Mouse (Mus musculus) CD4-positive, CD25-positive, alpha-beta regulatory T cell, adult 4 months (primary cell): ENCODE results near the gene Gm9758. TPM values are rescaled to one million over a fixed set of nuclear protein-coding genes. Genes with fewer than 3 reads are reported as not detected.
"Not testable (repeated sequence)": the region's sequence is repeated elsewhere in the genome, so short reads cannot be mapped to it uniquely, and the experiment has no call there.

Experiments
- ATAC-seq: one replicate; pipeline ENCODE4 v1.8.0; 2017
- polyA plus RNA-seq, 2 experiments: library from polyadenylated mRNA; unstranded; fragments of 100-300 nt; shearing (Covaris generic); gene quantifications; one replicate each; pipeline ENCODE4 v1.2.1; 2017

Gm9758 gene
- polyA plus RNA-seq = not detected

DNA sequence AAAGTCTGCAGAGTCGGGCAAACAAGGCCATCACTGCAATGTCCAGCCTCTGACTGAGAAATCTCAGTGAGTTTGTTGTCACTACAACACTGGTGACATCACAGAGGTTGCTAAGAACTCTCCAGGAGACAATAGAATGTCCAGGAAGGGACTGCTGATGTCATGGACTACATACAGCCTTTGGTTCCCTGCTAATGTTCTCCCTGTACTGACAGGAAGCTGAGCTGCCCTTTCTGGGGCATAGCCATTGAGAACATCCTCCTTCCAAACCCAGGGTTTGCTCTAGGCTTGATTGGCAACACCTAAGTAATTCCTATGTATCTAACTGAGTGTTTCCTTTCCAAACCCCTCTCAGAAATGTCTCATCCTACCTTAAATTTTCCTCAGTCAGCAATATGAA lies at the start of gene Gm9758:
Gene Gm9758, minus strand, starts transcription at position 101 of the 400 bp plus-strand sequence.
- ATAC-seq = not testable (repeated sequence)

DNA sequence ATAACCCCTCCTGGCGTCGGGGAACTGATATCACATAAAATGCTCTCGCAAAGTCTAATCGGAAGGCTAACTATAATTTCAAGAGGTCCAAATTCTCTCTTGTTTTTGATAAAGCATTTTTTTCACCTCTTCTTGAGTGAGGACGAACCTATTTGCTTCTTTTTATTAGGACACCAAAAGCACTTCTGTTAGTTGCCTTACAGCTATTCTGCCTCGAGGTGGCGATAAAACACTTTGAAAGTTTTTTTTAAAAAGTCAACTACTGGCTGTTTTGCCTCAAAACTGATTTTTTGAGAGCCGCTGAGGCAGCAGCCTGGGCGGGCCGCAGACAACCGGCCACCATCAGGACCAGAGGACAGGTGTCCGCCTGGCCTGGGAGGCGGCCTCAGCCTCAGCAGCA lies 49.1 kb upstream of the Gm9758 start:
- ATAC-seq = not testable (repeated sequence)

DNA sequence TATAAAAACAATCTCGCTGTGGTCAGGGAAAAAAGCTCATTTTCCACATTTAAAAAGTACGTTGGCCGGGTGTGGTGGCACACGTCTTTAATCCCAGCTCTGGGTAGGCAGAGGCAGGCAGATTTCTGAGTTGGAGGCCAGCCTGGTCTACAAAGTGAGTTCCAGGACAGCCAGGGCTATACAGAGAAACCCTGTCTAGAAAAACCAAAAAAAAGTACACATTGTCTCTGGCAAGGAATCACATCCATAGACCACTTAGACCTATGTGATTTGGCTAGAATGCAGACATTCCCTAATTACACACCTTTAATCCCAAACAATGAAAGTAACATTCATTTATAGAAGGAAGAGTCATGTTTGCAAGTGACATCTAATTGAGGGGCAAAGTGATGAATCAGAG lies 46.8 kb upstream of the Gm9758 start:
- ATAC-seq = not testable (repeated sequence)

DNA sequence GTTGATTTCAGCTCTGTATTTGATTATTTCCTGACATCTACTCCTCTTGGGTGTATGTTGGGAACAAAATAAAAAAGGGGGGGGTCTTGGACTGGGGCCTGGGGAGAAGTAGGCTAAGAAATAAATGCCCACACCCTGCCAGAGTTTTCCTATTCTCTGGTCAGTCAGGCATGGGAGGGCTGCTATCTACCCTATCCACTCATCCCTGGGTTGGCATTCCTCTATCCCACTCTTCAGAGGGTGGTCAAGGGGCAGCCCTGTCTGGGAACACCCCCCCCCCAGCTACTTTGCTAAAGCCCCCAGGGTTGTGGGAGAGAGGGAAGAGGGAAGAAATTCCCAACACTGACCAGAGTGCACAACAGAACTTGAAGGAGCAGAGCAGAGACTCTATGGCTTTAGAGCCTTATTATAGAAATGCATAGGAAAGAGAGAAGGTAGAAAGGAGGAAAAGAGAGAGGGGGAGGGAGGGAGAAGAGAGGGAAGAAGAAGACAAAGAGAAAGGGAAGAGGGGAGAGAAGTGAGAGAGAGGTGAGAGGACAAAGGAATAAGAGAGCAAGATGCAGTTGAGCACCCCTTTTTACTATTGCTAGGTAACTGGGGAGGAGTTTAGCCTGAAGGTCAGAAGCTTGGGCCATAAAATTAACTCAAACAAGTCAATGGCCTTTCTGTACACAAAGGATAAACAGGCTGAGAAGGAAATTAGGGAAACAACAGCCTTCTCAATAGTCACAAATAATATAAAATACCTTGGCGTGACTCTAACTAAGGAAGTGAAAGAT lies 41.4 kb upstream of the Gm9758 start:
- not testable (repeated sequence) for ATAC-seq

DNA sequence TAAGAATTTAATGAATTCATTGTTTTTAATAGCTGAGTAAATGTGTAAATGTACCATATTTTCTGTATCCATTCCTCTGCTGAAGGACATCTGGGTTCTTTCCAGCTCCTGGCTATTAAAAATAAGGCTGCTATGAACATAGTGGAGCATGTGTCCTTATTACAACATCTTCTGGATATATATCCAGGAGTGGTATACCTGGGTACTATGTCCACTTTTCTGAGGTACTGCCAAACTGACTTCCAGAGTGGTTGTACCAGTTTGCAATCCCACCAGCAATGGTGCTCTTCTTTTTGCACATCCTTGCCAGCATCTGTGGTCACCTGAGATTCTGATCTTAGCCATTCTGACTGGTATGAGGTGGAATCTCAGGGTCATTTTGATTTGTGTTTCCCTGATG lies 38.9 kb upstream of the Gm9758 start:
- ATAC-seq = not testable (repeated sequence)

DNA sequence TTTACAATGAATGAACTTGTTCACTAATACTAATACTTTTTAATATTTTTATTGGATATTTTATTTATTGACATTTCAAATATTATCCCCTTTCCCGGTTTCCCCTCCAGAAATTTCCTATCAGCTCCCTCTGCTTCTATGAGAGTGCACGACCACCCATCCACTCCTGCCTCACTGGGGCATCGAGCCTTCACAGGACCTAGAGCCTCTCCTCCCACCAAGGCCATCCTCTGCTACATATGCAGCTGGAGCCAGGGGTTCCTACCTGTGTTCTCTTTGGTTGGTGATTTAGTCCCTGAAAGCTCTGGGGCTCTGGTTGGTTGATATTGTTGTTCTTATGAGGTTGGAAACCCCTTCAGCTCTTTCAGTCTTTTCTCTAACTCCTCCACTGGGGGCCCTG lies 38.0 kb upstream of the Gm9758 start:
- not testable (repeated sequence) for ATAC-seq

DNA sequence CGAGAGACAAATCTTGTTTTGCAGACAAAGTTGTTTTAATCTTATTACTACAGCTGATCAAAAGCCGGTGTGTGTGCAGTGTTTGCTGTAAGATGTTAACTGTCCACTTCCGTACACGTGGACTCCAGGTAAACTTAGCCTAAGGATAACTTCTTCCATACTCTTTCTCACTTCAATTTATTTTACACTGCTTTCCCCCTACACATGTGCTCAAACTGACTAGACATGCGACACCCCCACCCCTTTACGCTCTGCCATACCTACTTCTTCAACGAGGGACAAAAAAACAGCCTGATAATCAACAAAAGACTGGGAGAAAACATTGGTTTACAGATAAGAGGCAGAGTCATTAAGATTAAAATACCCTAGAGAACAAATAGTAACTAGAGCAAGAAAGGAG lies 37.1 kb upstream of the Gm9758 start:
- ATAC-seq = not testable (repeated sequence)

DNA sequence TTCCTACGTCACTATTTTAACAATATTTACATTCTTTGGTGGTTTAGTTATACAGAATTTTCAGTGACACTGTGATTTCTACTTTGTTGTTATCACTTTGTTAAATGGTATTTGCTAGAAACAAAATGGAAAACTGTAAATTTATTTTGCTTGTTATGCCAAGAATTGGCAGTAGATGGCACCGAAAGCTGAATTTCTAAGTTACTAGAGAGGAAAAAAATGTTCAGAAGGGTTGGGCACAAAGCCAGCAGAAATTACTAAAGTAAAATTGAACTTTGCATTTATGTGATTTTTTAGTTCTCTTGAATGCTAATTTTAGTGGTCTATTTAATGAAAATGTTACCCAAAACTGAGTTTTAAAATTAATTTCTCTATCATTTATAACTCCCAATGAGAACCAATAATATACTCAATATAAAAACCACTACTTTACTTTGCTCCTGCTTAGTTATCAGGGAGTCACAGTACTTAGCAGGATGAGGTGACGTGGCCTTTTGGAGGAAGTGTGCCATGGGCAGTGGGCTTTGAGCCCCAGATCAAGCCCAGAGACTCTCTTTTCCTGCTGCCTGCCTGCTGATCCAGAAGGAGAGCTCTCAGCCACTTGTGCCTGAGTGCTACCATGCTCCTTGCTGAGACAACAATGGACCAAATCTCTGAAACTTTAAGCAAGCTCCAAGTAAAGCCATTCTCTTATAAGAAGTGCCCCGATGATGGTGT lies 32.9 kb upstream of the Gm9758 start:
- not testable (repeated sequence) for ATAC-seq

DNA sequence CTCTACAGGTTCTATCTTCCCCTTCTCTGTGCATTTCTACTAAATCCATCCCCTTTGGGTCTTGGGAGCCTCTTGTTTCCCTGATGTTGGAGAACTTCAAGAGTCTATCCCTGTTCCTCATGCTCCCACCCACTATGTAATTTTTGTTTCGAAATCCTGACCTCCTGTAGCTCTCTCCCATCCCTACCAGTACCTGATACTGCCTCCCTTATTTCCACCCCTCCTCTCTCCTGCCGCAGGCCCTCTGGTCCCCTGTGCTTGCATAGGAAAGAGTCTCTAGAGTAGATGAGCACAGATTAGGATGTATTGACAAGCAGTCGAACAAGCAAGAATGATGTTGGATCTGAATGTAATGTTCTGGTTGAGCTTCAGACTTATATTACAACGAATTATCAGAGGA lies 30.8 kb upstream of the Gm9758 start:
- not testable (repeated sequence) for ATAC-seq

DNA sequence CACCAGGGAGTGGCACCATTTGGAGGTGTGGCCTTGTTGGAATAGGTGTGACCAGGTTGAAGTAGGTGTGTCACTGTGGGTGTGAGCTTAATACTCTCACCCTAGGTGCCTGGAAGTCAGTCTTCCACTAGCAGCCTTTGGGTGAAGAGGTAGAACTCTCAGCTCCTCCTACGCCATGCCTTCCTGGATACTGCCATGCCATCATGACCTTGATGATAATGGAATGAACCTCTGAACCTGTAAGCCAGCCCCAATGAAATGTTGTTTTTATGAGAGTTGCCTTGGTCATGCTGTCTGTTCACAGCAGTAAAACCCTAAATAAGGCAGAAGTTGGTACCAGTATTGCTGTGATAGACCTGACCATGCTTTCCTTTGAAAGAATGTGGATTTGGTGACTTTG lies 26.3 kb upstream of the Gm9758 start:
- not testable (repeated sequence) for ATAC-seq

DNA sequence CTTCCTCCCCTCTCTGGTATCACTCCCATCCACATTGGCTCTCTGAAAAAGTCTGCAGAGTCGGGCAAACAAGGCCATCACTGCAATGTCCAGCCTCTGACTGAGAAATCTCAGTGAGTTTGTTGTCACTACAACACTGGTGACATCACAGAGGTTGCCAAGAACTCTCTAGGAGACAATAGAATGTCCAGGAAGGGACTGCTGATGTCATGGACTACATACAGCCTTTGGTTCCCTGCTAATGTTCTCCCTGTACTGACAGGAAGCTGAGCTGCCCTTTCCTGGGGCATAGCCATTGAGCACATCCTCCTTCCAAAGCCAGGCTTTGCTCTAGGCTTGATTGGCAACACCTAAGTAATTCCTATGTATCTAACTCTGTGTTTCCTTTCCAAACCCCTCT lies 23.6 kb upstream of the Gm9758 start, which contains the start of gene Speer4e:
Gene Speer4e, minus strand, starts transcription at position 101 of the 400 bp plus-strand sequence.
- ATAC-seq = not testable (repeated sequence)

DNA sequence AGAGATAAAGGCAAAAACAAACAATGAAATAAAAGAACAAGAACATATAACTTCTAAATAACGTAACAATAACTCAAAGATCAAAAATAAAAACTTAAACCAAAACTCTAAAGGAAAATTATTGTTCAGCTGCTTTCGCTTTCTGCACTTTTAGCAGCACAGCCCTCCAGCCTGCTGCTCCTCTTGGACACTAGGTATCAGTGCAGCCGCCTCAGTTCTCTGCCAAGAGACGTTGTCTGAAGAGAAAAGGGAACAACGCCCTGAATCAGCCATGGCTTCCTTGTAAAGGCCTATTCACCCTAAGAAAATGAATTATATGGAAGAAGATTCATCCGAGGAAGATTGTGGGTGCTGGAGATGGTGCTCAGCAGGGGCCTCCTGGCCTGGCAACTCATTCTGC lies 19.0 kb upstream of the Gm9758 start:
- ATAC-seq = not testable (repeated sequence)

DNA sequence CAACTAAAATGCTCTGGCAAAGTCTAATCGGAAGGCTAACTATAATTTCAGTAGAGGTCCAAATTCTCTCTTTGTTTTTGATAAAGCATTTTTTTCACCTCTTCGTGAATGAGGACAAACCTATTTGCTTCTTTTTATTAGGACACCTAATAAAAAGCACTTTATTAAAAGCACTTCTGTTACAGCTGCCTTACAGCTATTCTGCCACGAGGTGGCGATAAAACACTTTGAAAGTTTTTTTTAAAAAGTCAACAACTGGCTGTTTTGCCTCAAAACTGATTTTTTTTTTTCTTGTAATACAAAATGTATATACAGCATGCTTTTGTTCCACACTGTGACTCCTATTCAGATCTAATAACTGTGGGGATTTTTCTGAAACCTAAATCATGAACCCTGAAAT lies 12.3 kb upstream of the Gm9758 start:
- not testable (repeated sequence) for ATAC-seq

DNA sequence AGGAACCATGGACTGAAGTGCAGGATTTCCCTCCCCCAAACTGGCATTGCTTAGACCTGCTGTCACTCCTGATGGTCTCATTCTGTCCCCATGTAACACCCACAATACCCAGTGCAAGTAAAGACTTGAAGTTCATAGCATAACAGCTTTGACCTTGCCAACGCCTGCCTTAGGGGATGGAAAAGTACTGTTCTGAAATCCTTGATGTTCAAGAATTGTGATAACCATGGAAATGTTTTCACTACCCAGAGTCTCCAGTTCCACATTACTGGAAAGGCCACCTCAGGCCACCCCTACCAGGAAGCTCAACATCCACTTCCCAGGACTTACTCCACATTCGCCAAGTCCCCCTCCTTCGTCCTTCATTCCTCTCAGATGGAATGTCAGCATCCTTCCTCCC lies 338 bp downstream of the Gm9758 start:
- ATAC-seq = not testable (repeated sequence)

DNA sequence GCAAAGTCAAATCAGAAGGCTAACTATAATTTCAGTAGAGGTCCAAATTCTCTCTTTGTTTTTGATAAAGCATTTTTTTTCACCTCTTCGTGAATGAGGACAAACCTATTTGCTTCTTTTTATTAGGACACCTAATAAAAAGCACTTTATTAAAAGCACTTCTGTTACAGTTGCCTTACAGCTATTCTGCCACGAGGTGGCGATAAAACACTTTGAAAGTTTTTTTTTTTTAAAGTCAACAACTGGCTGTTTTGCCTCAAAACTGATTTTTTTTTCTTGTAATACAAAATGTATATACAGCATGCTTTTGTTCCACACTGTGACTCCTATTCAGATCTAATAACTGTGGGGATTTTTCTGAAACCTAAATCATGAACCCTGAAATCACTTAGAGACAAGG lies 11.2 kb downstream of the Gm9758 start:
- ATAC-seq = not testable (repeated sequence)

DNA sequence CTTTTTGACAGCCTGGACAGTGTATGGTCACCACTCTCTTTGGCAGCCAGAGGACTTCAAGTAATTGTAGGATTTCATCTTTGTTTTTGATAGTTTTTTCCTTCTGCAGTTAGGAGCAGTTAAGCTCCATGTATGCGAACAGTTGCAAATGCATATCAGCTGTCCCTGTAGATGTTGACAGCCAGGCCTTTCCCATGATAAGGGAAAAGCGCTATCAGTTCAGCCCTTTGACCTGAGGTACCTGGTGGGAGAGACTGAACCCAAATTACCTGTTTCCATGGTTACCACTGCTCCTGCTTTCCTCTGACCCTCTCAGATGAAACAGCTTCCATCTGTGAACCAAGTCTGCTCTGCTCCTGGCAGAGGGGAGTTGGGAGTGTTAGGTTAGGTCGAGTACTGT lies 22.5 kb downstream of the Gm9758 start:
- no peak for ATAC-seq

DNA sequence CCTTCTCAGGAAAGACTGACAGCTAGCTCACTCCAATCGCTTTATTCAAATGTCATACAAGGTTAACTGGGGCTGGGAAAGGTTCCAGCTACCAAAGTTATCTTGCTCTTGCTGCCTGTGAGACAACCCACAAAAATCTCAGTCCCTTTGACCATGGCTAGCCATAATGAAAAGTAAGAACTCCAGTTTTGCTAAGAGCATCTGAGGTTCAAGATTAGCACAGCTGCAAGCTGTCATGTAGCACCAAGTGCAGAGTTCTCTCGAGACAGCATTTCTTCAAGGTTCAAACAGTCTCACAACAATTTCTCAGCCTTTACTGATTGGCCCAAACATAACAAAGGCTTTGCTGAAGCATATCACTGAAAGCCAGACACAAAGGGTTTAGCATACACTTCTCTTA lies 29.4 kb downstream of the Gm9758 start:
- not testable (repeated sequence) for ATAC-seq

Other genes with a start within 250 kb of the Gm9758 start
- gene Speer4e, start 23.5 kb upstream of the Gm9758 start, polyA plus RNA-seq = not detected
- not detected for gene Gm10354, start 64.0 kb upstream of the Gm9758 start, polyA plus RNA-seq
- gene Gm17019, start 118.1 kb upstream of the Gm9758 start, polyA plus RNA-seq = not detected